Mouse (Mus musculus): ENCODE data around the gene Rnf224. TPM values are rescaled to one million over a fixed set of nuclear protein-coding genes. Genes with fewer than 3 reads are reported as not detected.
A peak's percentile ranks its signal among the peaks of the same experiment; 100 is the strongest.
"Not testable (repeated sequence)": the region's sequence is repeated elsewhere in the genome, so short reads cannot be mapped to it uniquely, and the experiment has no call there.

The Rnf224 gene
- polyA plus RNA-seq, 1 experiment from 2014 or later, result not detected

- no peak overlapping the region for H3K9ac ChIP-seq (ENCODE audit: low read length)
- DNase-seq (ENCODE audit: low spot score) (no peak), ATAC-seq (ENCODE audit: insufficient number of reproducible peaks, low FRiP score, low TSS enrichment, low read depth) (no peak)
- H3K4me2 ChIP-seq (ENCODE audit: low read depth, severe bottlenecking), result peak overlapping the region; percentile 99
- H3K9me3 ChIP-seq (ENCODE audit: control insufficient read depth, low read length), result no peaks in the 10 kb centered on the region
- WGBS, result 45% methylated on average over 11 of the region's 12 CpGs
- H3K36me3 ChIP-seq (ENCODE audit: control insufficient read depth, insufficient read depth, low read length), result no peaks in the 10 kb centered on the region
- peak overlapping the region; percentile 74 for H3K4me3 ChIP-seq (ENCODE audit: low read depth, low read length)
- H3K27ac ChIP-seq (replicated peaks; ENCODE audit: low read depth, low read length), result no peak overlapping the region
- H3K27me3 ChIP-seq (ENCODE audit: control insufficient read depth, insufficient read depth, low read length), result peaks cover 19% of the 10 kb centered on the region
- H3K4me1 ChIP-seq (ENCODE audit: control insufficient read depth, insufficient read depth, low read length), result peaks cover 9% of the 10 kb centered on the region
These were observed 25.3 kb upstream of the Rnf224 start for GRCm38 (mm10) chr2:25261870-25262269.

GRCm38 (mm10) chr2:25258887-25259286 is 22.3 kb upstream of the Rnf224 start:
- WGBS, result 66% methylated on average over 2 of the region's 2 CpGs
- DNase-seq (ENCODE audit: low spot score), result no peak
- Histone ChIP-seq H3K4me3 (ENCODE audit: low read depth, low read length) (no peak overlapping the region), H3K4me1 (ENCODE audit: control insufficient read depth, insufficient read depth, low read length) (peaks cover 13% of the 10 kb centered on the region), H3K4me2 (ENCODE audit: low read depth, severe bottlenecking) (no peak overlapping the region), H3K9me3 (ENCODE audit: control insufficient read depth, low read length) (no peaks in the 10 kb centered on the region), H3K27ac (replicated peaks; ENCODE audit: low read depth, low read length) (no peak overlapping the region), H3K27me3 (ENCODE audit: control insufficient read depth, insufficient read depth, low read length) (peaks cover 9% of the 10 kb centered on the region), H3K36me3 (ENCODE audit: control insufficient read depth, insufficient read depth, low read length) (no peaks in the 10 kb centered on the region), H3K9ac (ENCODE audit: low read length) (no peak overlapping the region)
- ATAC-seq (ENCODE audit: insufficient number of reproducible peaks, low FRiP score, low TSS enrichment, low read depth), result no peak

- not testable (repeated sequence) for H3K36me3 ChIP-seq (ENCODE audit: control insufficient read depth, insufficient read depth, low read length); H3K4me3 ChIP-seq (ENCODE audit: low read depth, low read length); H3K9me3 ChIP-seq (ENCODE audit: control insufficient read depth, low read length); DNase-seq (ENCODE audit: low spot score); H3K9ac ChIP-seq (ENCODE audit: low read length); H3K27me3 ChIP-seq (ENCODE audit: control insufficient read depth, insufficient read depth, low read length); H3K27ac ChIP-seq (replicated peaks; ENCODE audit: low read depth, low read length); H3K4me1 ChIP-seq (ENCODE audit: control insufficient read depth, insufficient read depth, low read length); H3K4me2 ChIP-seq (ENCODE audit: low read depth, severe bottlenecking); ATAC-seq (ENCODE audit: insufficient number of reproducible peaks, low FRiP score, low TSS enrichment, low read depth)
- WGBS, result 89% methylated on average over 5 of the region's 5 CpGs
These were observed 20.7 kb upstream of the Rnf224 start for GRCm38 (mm10) chr2:25257250-25257649.

- not testable (repeated sequence) for H3K4me1 ChIP-seq (ENCODE audit: control insufficient read depth, insufficient read depth, low read length); H3K9ac ChIP-seq (ENCODE audit: low read length); ATAC-seq (ENCODE audit: insufficient number of reproducible peaks, low FRiP score, low TSS enrichment, low read depth); H3K27ac ChIP-seq (replicated peaks; ENCODE audit: low read depth, low read length); H3K9me3 ChIP-seq (ENCODE audit: control insufficient read depth, low read length); H3K27me3 ChIP-seq (ENCODE audit: control insufficient read depth, insufficient read depth, low read length); H3K36me3 ChIP-seq (ENCODE audit: control insufficient read depth, insufficient read depth, low read length)
- WGBS, result 60% methylated on average over 11 of the region's 12 CpGs
- H3K4me3 ChIP-seq (ENCODE audit: low read depth, low read length), result peak overlapping the region; percentile 99
- DNase-seq (ENCODE audit: low spot score), result peak; percentile 49
- H3K4me2 ChIP-seq (ENCODE audit: low read depth, severe bottlenecking), result peak overlapping the region; percentile 99
These were observed 20.0 kb upstream of the Rnf224 start for GRCm38 (mm10) chr2:25256443-25257109.

- DNase-seq (ENCODE audit: low spot score), result peak; percentile 97
- WGBS, result under 1% methylated on average over 39 of the region's 39 CpGs
- Histone ChIP-seq H3K9ac (ENCODE audit: low read length) (peak within 1 kb of the TSS; percentile 88), H3K4me3 (ENCODE audit: low read depth, low read length) (peak within 1 kb of the TSS; percentile 99), H3K4me2 (ENCODE audit: low read depth, severe bottlenecking) (peak within 1 kb of the TSS; percentile 99), H3K27ac (replicated peaks; ENCODE audit: low read depth, low read length) (peak within 1 kb of the TSS; percentile 59; the same call in 1 of the 2 replicates), H3K9me3 (ENCODE audit: control insufficient read depth, low read length) (no peaks in the 10 kb centered on the region), H3K27me3 (ENCODE audit: control insufficient read depth, insufficient read depth, low read length) (no peaks in the 10 kb centered on the region), H3K36me3 (ENCODE audit: control insufficient read depth, insufficient read depth, low read length) (0 out of 2 replicates have a peak, but pooled peaks cover 2% of the 10 kb centered on the region), H3K4me1 (ENCODE audit: control insufficient read depth, insufficient read depth, low read length) (peaks cover 5% of the 10 kb centered on the region; the same call in 1 of the 2 replicates)
- ATAC-seq (ENCODE audit: insufficient number of reproducible peaks, low FRiP score, low TSS enrichment, low read depth), result peak; percentile 87
These were observed 18.7 kb upstream of the Rnf224 start, which contains the start of gene Tmem203 for GRCm38 (mm10) chr2:25255284-25255779. Tmem203 (plus strand) TSS chr2:25255439.

GRCm38 (mm10) chr2:25252331-25252730 is 15.7 kb upstream of the Rnf224 start:
- no peak overlapping the region for H3K9ac ChIP-seq (ENCODE audit: low read length)
- H3K27ac ChIP-seq (replicated peaks; ENCODE audit: low read depth, low read length), result no peak overlapping the region
- 91% methylated on average over 1 of the region's 1 CpGs for WGBS
- ATAC-seq (ENCODE audit: insufficient number of reproducible peaks, low FRiP score, low TSS enrichment, low read depth), result no peak
- H3K4me2 ChIP-seq (ENCODE audit: low read depth, severe bottlenecking), result no peak overlapping the region
- peaks cover 5% of the 10 kb centered on the region for H3K36me3 ChIP-seq (ENCODE audit: control insufficient read depth, insufficient read depth, low read length)
- no peaks in the 10 kb centered on the region for H3K27me3 ChIP-seq (ENCODE audit: control insufficient read depth, insufficient read depth, low read length)
- DNase-seq (ENCODE audit: low spot score), result no peak
- no peak overlapping the region for H3K4me3 ChIP-seq (ENCODE audit: low read depth, low read length)
- peaks cover 5% of the 10 kb centered on the region; the same call in 1 of the 2 replicates for H3K4me1 ChIP-seq (ENCODE audit: control insufficient read depth, insufficient read depth, low read length)
- no peaks in the 10 kb centered on the region for H3K9me3 ChIP-seq (ENCODE audit: control insufficient read depth, low read length)

- Histone ChIP-seq H3K9me3 (ENCODE audit: control insufficient read depth, low read length) (no peaks in the 10 kb centered on the region), H3K27me3 (ENCODE audit: control insufficient read depth, insufficient read depth, low read length) (peaks cover 21% of the 10 kb centered on the region), H3K4me3 (ENCODE audit: low read depth, low read length) (no peak within 1 kb of the TSS), H3K4me2 (ENCODE audit: low read depth, severe bottlenecking) (no peak within 1 kb of the TSS), H3K9ac (ENCODE audit: low read length) (no peak within 1 kb of the TSS), H3K27ac (replicated peaks; ENCODE audit: low read depth, low read length) (no peak within 1 kb of the TSS), H3K36me3 (ENCODE audit: control insufficient read depth, insufficient read depth, low read length) (peaks cover 11% of the 10 kb centered on the region), H3K4me1 (ENCODE audit: control insufficient read depth, insufficient read depth, low read length) (0 out of 2 replicates have a peak, but pooled peaks cover 3% of the 10 kb centered on the region)
- ATAC-seq (ENCODE audit: insufficient number of reproducible peaks, low FRiP score, low TSS enrichment, low read depth), result no peak
- DNase-seq (ENCODE audit: low spot score), result no peak
- WGBS, result 91% methylated on average over 10 of the region's 10 CpGs
These were observed 9.8 kb upstream of the Rnf224 start, which contains the start of gene AL732309.1 for GRCm38 (mm10) chr2:25246183-25247072. AL732309.1 (minus strand) TSS chr2:25246863.

- no peak for ATAC-seq (ENCODE audit: insufficient number of reproducible peaks, low FRiP score, low TSS enrichment, low read depth)
- no peak overlapping the region for H3K27ac ChIP-seq (replicated peaks; ENCODE audit: low read depth, low read length)
- H3K4me3 ChIP-seq (ENCODE audit: low read depth, low read length), result no peak overlapping the region
- H3K36me3 ChIP-seq (ENCODE audit: control insufficient read depth, insufficient read depth, low read length), result peaks cover 9% of the 10 kb centered on the region
- no peak overlapping the region for H3K4me2 ChIP-seq (ENCODE audit: low read depth, severe bottlenecking)
- no peak for DNase-seq (ENCODE audit: low spot score)
- WGBS, result 90% methylated on average over 4 of the region's 4 CpGs
- H3K4me1 ChIP-seq (ENCODE audit: control insufficient read depth, insufficient read depth, low read length), result peaks cover 11% of the 10 kb centered on the region; the same call in 1 of the 2 replicates
- no peak overlapping the region for H3K9ac ChIP-seq (ENCODE audit: low read length)
- no peaks in the 10 kb centered on the region for H3K9me3 ChIP-seq (ENCODE audit: control insufficient read depth, low read length)
- peaks cover 28% of the 10 kb centered on the region for H3K27me3 ChIP-seq (ENCODE audit: control insufficient read depth, insufficient read depth, low read length)
These were observed 7.6 kb upstream of the Rnf224 start for GRCm38 (mm10) chr2:25244144-25244543.

Measured in limb, embryonic 11.5 days (tissue).